Mouse (Mus musculus) intestine, embryonic 16.5 days (tissue): ENCODE data around the gene Wdr38. TPM values are rescaled to one million over a fixed set of nuclear protein-coding genes. Genes with fewer than 3 reads are reported as not detected.

Experiments used
- ATAC-seq: fragments of 200-750 bp; cut with Nextera tagmentation; 2 replicates; pipeline ENCODE4 v1.8.0; 2017; ENCODE audit warnings: moderate TSS enrichment, moderate library complexity
- H3K27ac ChIP-seq: fragments of 300-500 bp; sonication (generic); 2 replicates; pipeline ENCODE4 v1.5.1; 2014; ENCODE audit warnings: mild to moderate bottlenecking, low read length
- H3K27me3 ChIP-seq: fragments of 300-500 bp; sonication (generic); replicated peaks from 2 replicates; pipeline ENCODE4 v1.6.1; 2014; ENCODE audit warnings: low read length, control low read depth, mixed read lengths; ENCODE audit not compliant: control insufficient read depth, insufficient read depth
- H3K36me3 ChIP-seq: fragments of 300-500 bp; sonication (generic); 2 replicates; pipeline ENCODE4 v1.6.1; 2014; ENCODE audit warnings: low read length, control low read depth; ENCODE audit not compliant: control insufficient read depth, insufficient read depth
- H3K4me1 ChIP-seq: fragments of 300-500 bp; sonication (generic); 2 replicates; pipeline ENCODE4 v1.6.1; 2014; ENCODE audit warnings: low read length, control low read depth, mixed read lengths; ENCODE audit not compliant: control insufficient read depth, insufficient read depth
- H3K4me2 ChIP-seq: fragments of 300-500 bp; sonication (generic); 2 replicates; pipeline ENCODE4 v1.6.1; 2014; ENCODE audit warnings: low read depth, low read length, control low read depth
- H3K4me3 ChIP-seq: fragments of 300-500 bp; sonication (generic); 2 replicates; pipeline ENCODE4 v1.5.1; 2014; ENCODE audit warnings: mild to moderate bottlenecking, low read length
- H3K9ac ChIP-seq: fragments of 300-500 bp; sonication (generic); 2 replicates; pipeline ENCODE4 v1.6.1; 2014; ENCODE audit warnings: low read depth, low read length
- H3K9me3 ChIP-seq: fragments of 300-500 bp; sonication (generic); 2 replicates; pipeline ENCODE4 v1.6.1; 2016; ENCODE audit warnings: low read length, control low read depth; ENCODE audit not compliant: control insufficient read depth
- WGBS: fragments of 180-500 bp; shearing (Covaris S2); extraction: QIAGEN DNeasy Blood & Tissue Kit; methylation state at CpG from one replicate; pipeline ENCODE4 v1.1.7; 2014; 5-methylcytosine and 5-hydroxymethylcytosine counted together
- polyA plus RNA-seq: library from polyadenylated mRNA; unstranded; fragments of >200 nt; fragmentation: Nextera tagmentation; extraction: Ambion mirVana; gene quantifications from 2 replicates; pipeline ENCODE4 v1.2.1, GENCODE M21; 2015

Wdr38 gene
- 1.4 and 1.7 TPM in 2 replicates for polyA plus RNA-seq

DNA sequence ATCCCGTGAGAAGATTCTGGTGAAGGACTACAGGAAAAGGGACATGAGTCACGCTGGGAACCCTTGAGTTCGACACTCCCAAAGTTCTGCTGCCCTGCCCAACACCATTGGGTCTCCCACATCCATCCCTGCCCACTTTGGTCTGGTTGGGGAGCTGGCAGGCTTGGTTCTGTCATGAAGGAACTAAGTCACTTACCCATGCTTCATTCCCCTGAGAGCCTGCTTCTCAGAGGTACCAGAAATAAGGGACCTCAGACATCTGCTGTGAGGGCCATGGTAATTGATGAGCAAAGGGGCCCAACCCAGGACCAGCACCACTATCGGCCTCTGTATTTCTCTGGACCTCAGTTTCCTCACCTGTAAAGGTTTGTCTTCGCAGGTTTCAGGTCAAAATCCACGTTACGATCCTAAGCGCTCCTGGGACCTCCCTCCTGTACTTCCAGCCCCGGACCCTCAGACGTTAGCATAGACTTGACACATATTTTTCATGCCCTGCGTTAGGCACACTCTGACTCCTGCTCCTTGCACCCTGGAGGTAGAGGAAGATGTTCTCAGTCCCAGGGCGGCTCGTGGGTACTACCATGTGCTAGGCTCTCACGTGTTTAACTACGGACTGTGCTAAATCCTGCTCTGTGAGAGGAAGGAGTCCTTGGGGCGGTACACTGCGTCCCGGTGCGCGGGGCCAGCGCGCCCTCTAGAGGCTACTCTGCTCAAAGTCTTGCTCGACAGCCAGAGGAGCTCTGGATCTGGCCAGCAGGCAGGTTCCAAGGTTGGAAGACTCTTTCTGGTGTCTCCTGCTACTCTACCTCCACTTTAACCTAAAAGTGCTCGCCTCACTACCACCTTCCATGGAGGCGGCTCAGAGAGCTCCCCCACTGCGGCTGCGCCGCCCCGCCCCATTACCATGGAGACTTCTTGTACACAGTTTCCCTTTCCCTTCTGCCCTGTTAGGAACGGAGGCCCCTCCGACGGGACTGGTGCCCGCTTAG, at the start of gene Wdr38:
TSS of gene Wdr38 (plus strand) at position 91 of the 989 bp plus-strand sequence.
- H3K4me1 ChIP-seq = peaks cover 23% of the 10 kb centered on the region
- 12% methylated on average over 33 of the region's 33 CpGs for WGBS
- H3K9ac ChIP-seq = peak within 1 kb of the TSS; percentile 59
- ATAC-seq = peak; percentile 93
- H3K27ac ChIP-seq = peak within 1 kb of the TSS; percentile 68
- H3K27me3 ChIP-seq = no peaks in the 10 kb centered on the region
- H3K36me3 ChIP-seq = peaks cover 10% of the 10 kb centered on the region
- peak within 1 kb of the TSS; percentile 57 for H3K4me3 ChIP-seq
- no peaks in the 10 kb centered on the region for H3K9me3 ChIP-seq
- H3K4me2 ChIP-seq = peak within 1 kb of the TSS; percentile 60

DNA sequence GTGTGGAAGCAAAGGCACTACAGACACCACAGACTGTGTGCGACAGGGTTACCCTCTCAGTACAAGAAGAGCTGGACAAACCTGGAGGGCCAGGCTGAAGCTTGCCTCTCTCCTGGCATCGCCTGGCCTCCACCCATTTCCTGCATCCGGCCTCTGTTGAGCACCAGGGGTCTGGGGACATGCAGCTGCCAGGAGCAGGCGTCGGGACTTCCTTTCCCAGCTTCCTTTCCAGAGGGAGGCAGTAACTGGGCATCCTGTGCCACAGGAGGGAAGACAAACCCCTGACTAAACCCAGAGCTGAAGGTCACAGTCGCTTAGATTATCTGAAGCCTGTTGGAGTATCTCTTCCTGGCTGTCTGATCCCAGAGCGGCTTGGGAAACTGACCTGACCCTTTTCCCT, 49.7 kb upstream of the Wdr38 start:
- H3K9ac ChIP-seq = no peak overlapping the region
- 55% methylated on average over 7 of the region's 7 CpGs for WGBS
- H3K27me3 ChIP-seq = no peaks in the 10 kb centered on the region
- no peak overlapping the region for H3K27ac ChIP-seq
- no peak overlapping the region for H3K4me2 ChIP-seq
- no peaks in the 10 kb centered on the region for H3K36me3 ChIP-seq
- H3K9me3 ChIP-seq = no peaks in the 10 kb centered on the region
- no peaks in the 10 kb centered on the region for H3K4me1 ChIP-seq
- H3K4me3 ChIP-seq = no peak overlapping the region
- no peak for ATAC-seq

GRCm38 (mm10) chr2:38950281-38950719, 47.0 kb upstream of the Wdr38 start:
- no peaks in the 10 kb centered on the region for H3K9me3 ChIP-seq
- H3K27ac ChIP-seq = no peak overlapping the region
- H3K36me3 ChIP-seq = no peaks in the 10 kb centered on the region
- H3K4me3 ChIP-seq = no peak overlapping the region
- no peak overlapping the region for H3K4me2 ChIP-seq
- no peak overlapping the region for H3K9ac ChIP-seq
- H3K27me3 ChIP-seq = no peaks in the 10 kb centered on the region
- peak; percentile 69 for ATAC-seq
- H3K4me1 ChIP-seq = no peaks in the 10 kb centered on the region
- 77% methylated on average over 7 of the region's 7 CpGs for WGBS

DNA sequence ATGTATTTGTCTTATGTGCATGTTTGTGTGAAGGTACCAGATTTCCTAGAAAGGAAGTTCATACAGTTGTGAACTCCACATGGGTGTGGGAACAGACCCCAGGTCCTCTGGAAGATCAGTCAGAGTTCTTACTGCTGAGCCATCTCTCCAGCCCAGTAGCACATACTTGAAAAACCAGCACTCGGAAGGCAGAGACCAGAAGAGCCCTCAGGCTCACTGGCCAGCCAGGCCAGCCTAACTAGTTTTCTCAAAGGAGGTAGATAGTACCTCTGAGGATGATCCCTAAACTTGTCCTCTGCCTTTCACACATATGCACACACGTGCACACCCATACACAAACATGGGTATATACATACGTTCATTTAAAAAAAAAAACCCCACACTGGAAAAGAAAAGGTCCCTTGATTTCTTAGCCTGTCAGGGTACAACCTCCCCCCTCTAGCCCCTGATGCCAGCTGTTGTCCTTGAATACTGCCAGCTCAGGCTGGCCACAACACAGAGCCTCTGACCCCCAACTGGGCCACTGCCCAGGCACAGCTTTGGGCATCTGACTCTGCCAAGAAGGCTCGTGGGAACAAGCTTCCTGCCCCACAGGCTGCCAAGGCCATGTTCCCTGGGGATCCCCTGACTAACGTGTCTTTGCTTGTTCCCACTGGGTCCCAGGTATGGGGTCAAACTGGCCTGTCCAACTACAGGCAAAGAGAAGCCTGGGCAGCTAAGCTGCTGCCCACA, 44.0 kb upstream of the Wdr38 start:
- Histone ChIP-seq H3K9ac (no peak overlapping the region), H3K9me3 (no peaks in the 10 kb centered on the region), H3K36me3 (no peaks in the 10 kb centered on the region), H3K27me3 (no peaks in the 10 kb centered on the region), H3K4me2 (no peak overlapping the region), H3K4me3 (no peak overlapping the region), H3K27ac (no peak overlapping the region), H3K4me1 (no peaks in the 10 kb centered on the region)
- 72% methylated on average over 5 of the region's 5 CpGs for WGBS
- ATAC-seq = no peak

GRCm38 (mm10) chr2:38956062-38956461, 41.2 kb upstream of the Wdr38 start:
- Histone ChIP-seq H3K9me3 (no peaks in the 10 kb centered on the region), H3K27me3 (no peaks in the 10 kb centered on the region), H3K4me2 (no peak overlapping the region), H3K4me3 (no peak overlapping the region), H3K4me1 (no peaks in the 10 kb centered on the region), H3K36me3 (no peaks in the 10 kb centered on the region), H3K27ac (no peak overlapping the region), H3K9ac (no peak overlapping the region)
- WGBS = 59% methylated on average over 2 of the region's 2 CpGs
- ATAC-seq = no peak

GRCm38 (mm10) chr2:38957671-38958223, 39.5 kb upstream of the Wdr38 start:
- H3K4me2 ChIP-seq = no peak overlapping the region
- H3K4me3 ChIP-seq = no peak overlapping the region
- no peak for ATAC-seq
- H3K27ac ChIP-seq = no peak overlapping the region
- no peaks in the 10 kb centered on the region for H3K36me3 ChIP-seq
- 77% methylated on average over 5 of the region's 5 CpGs for WGBS
- no peaks in the 10 kb centered on the region for H3K4me1 ChIP-seq
- no peaks in the 10 kb centered on the region for H3K9me3 ChIP-seq
- H3K9ac ChIP-seq = no peak overlapping the region
- H3K27me3 ChIP-seq = no peaks in the 10 kb centered on the region

- no peak overlapping the region for H3K9ac ChIP-seq
- H3K27me3 ChIP-seq = no peaks in the 10 kb centered on the region
- H3K4me3 ChIP-seq = no peak overlapping the region
- H3K27ac ChIP-seq = no peak overlapping the region
- H3K4me1 ChIP-seq = no peaks in the 10 kb centered on the region
- WGBS = 22% methylated on average over 4 of the region's 4 CpGs
- ATAC-seq = no peak
- no peaks in the 10 kb centered on the region for H3K9me3 ChIP-seq
- H3K4me2 ChIP-seq = no peak overlapping the region
- H3K36me3 ChIP-seq = no peaks in the 10 kb centered on the region
Measured at GRCm38 (mm10) chr2:38964198-38964597, 33.1 kb upstream of the Wdr38 start.

DNA sequence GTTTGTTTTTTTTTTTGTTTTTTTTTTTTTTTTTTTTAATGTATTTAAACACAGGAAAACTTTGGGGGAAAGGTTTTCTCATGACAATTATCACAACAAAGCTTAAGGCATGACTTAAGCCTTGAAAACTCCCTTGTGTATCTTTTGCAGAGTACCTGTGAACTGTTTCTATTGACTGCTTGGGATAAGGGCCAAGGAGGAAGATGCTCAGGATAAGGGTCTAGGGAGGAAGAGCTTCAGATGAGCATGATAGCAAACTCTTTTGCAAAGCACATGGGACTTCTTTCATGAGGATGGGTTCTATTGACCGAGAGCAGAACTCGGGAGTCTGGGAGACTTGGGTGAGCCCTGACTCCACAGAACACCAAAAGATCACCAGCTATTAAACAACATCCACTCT, 27.6 kb upstream of the Wdr38 start:
- Histone ChIP-seq H3K4me2 (no peak overlapping the region), H3K27ac (no peak overlapping the region), H3K27me3 (no peaks in the 10 kb centered on the region), H3K36me3 (no peaks in the 10 kb centered on the region), H3K4me3 (no peak overlapping the region), H3K9me3 (no peaks in the 10 kb centered on the region), H3K9ac (no peak overlapping the region), H3K4me1 (no peaks in the 10 kb centered on the region)
- ATAC-seq = peak; percentile 9; the same call in 1 of the 2 replicates
- 83% methylated on average over 2 of the region's 2 CpGs for WGBS

GRCm38 (mm10) chr2:38970057-38970456, 27.2 kb upstream of the Wdr38 start:
- Histone ChIP-seq H3K9ac (no peak overlapping the region), H3K4me3 (no peak overlapping the region), H3K4me2 (no peak overlapping the region), H3K27ac (no peak overlapping the region), H3K27me3 (no peaks in the 10 kb centered on the region), H3K4me1 (no peaks in the 10 kb centered on the region), H3K36me3 (no peaks in the 10 kb centered on the region), H3K9me3 (no peaks in the 10 kb centered on the region)
- ATAC-seq = peak; percentile 88
- 63% methylated on average over 5 of the region's 5 CpGs for WGBS
